ENCODE assay signal across 8 mouse cellular contexts in genomic region chr4:133014088-133014487, GRCm38 (mm10). TPM values are rescaled to one million over a fixed set of nuclear protein-coding genes. Genes with fewer than 3 reads are reported as not detected.
DNase-seq lines count a peak whose midpoint lies in the region; ATAC-seq lines count a peak whose summit lies in the region.

No protein-coding gene starts in this region.

- H3K27ac ChIP-seq in lung, embryonic 16.5 days (ENCODE audit: low read length): peak overlapping the region; percentile 97; the same call in 1 of the 2 replicates
- H3K27ac ChIP-seq in hindbrain, embryonic 14.5 days: no peak overlapping the region
- H3K27ac ChIP-seq in neural tube, embryonic 13.5 days (replicated peaks): peak overlapping the region; percentile 98

- H3K27me3 ChIP-seq in lung, embryonic 16.5 days (ENCODE audit: control insufficient read depth, insufficient read depth, low read depth, low read length): peaks cover 18% of the 10 kb centered on the region; the same call in 1 of the 2 replicates
- H3K27me3 ChIP-seq in hindbrain, embryonic 14.5 days (ENCODE audit: control insufficient read depth, insufficient read depth, low read length): peaks cover 16% of the 10 kb centered on the region
- peaks cover 18% of the 10 kb centered on the region for H3K27me3 ChIP-seq in neural tube, embryonic 13.5 days

- DNase-seq in CD4-positive, CD25-positive, alpha-beta regulatory T cell, adult 2 months (ENCODE audit: low read depth, low spot score): peak; percentile 17
- no peak for DNase-seq in lung, adult 18-20 months
- DNase-seq in hindbrain, embryonic 14.5 days (ENCODE audit: low spot score): no peak
- no peak for DNase-seq in thymus, postnatal 25 days
- no peak for DNase-seq in left cerebral cortex, adult 9 months (ENCODE audit: low spot score in 2 of 2)

- peak overlapping the region; percentile 94 for H3K4me3 ChIP-seq in lung, embryonic 16.5 days (ENCODE audit: low read length)
- peak overlapping the region; percentile 95 for H3K4me3 ChIP-seq in hindbrain, embryonic 14.5 days (replicated peaks; ENCODE audit: low read length)
- H3K4me3 ChIP-seq in neural tube, embryonic 13.5 days: peak overlapping the region; percentile 98

- peak overlapping the region; percentile 91 for H3K4me2 ChIP-seq in lung, embryonic 16.5 days (ENCODE audit: low read depth, low read length)
- peak overlapping the region; percentile 97 for H3K4me2 ChIP-seq in hindbrain, embryonic 14.5 days (replicated peaks)
- H3K4me2 ChIP-seq in neural tube, embryonic 13.5 days: peak overlapping the region; percentile 99

- H3K36me3 ChIP-seq in lung, embryonic 16.5 days (ENCODE audit: control insufficient read depth, insufficient read depth, low read length): 0 out of 2 replicates have a peak, but pooled peaks cover 2% of the 10 kb centered on the region
- H3K36me3 ChIP-seq in hindbrain, embryonic 14.5 days (replicated peaks; ENCODE audit: control insufficient read depth, insufficient read depth): 0 out of 2 replicates have a peak, but pooled peaks cover 3% of the 10 kb centered on the region
- 0 out of 2 replicates have a peak, but pooled peaks cover 2% of the 10 kb centered on the region for H3K36me3 ChIP-seq in neural tube, embryonic 13.5 days

- no peak for ATAC-seq in CD4-positive, CD25-positive, alpha-beta regulatory T cell, adult 4 months
- ATAC-seq in lung, embryonic 16.5 days (ENCODE audit: low read depth): no peak
- no peak for ATAC-seq in hindbrain, embryonic 14.5 days (ENCODE audit: low FRiP score)
- no peak for ATAC-seq in neural tube, embryonic 13.5 days (ENCODE audit: low read depth)

- H3K4me1 ChIP-seq in lung, embryonic 16.5 days (replicated peaks; ENCODE audit: control insufficient read depth, insufficient read depth, low read length): peaks cover 63% of the 10 kb centered on the region
- peaks cover 46% of the 10 kb centered on the region for H3K4me1 ChIP-seq in hindbrain, embryonic 14.5 days (replicated peaks; ENCODE audit: control insufficient read depth, insufficient read depth, low read length)
- H3K4me1 ChIP-seq in neural tube, embryonic 13.5 days (replicated peaks): peaks cover 66% of the 10 kb centered on the region

- H3K9ac ChIP-seq in lung, embryonic 16.5 days (ENCODE audit: low read length): peak overlapping the region; percentile 99
- peak overlapping the region; percentile 99 for H3K9ac ChIP-seq in hindbrain, embryonic 14.5 days
- peak overlapping the region; percentile 100 for H3K9ac ChIP-seq in neural tube, embryonic 13.5 days

- no peaks in the 10 kb centered on the region for H3K9me3 ChIP-seq in lung, embryonic 16.5 days (ENCODE audit: control insufficient read depth, low read length)
- no peaks in the 10 kb centered on the region for H3K9me3 ChIP-seq in hindbrain, embryonic 14.5 days (ENCODE audit: control insufficient read depth, low read length)
- no peaks in the 10 kb centered on the region for H3K9me3 ChIP-seq in neural tube, embryonic 13.5 days

- 27% methylated on average over 5 of the region's 5 CpGs for WGBS in lung, embryonic 16.5 days
- WGBS in hindbrain, embryonic 14.5 days: 14% methylated on average over 5 of the region's 5 CpGs
- WGBS in neural tube, embryonic 13.5 days: 25% methylated on average over 5 of the region's 5 CpGs

RNA-seq across cellular contexts. Expression of gene Ahdc1, which starts 3.0 kb away (rescaled TPM):
- 1 to 10 TPM; 2.6 to 3.7 TPM for polyA plus RNA-seq in CD4-positive, CD25-positive, alpha-beta regulatory T cell, adult 4 months (2017; shearing (Covaris generic))
- polyA plus RNA-seq in lung, embryonic 16.5 days (2015; fragmentation: Nextera tagmentation; extraction: Ambion mirVana): 8.0 and 8.2 TPM in 2 replicates
- polyA plus RNA-seq in hindbrain, embryonic 14.5 days (2014; fragmentation: Nextera tagmentation; extraction: Ambion mirVana): 12.9 and 13.4 TPM in 2 replicates
- polyA plus RNA-seq in neural tube, embryonic 13.5 days (2015; fragmentation: Nextera tagmentation; extraction: Ambion mirVana): 9.4 and 9.9 TPM in 2 replicates

RNA-seq across cellular contexts. Expression of gene Fgr, which starts 40.2 kb away (rescaled TPM):
- 1 to 10 TPM; 3.7 to 8.2 TPM for polyA plus RNA-seq in CD4-positive, CD25-positive, alpha-beta regulatory T cell, adult 4 months (2017; shearing (Covaris generic))
- 0.79 and 1.2 TPM in 2 replicates for polyA plus RNA-seq in lung, embryonic 16.5 days (2015; fragmentation: Nextera tagmentation; extraction: Ambion mirVana)
- polyA plus RNA-seq in hindbrain, embryonic 14.5 days (2014; fragmentation: Nextera tagmentation; extraction: Ambion mirVana): 0.14 and 0.17 TPM in 2 replicates
- not detected in 2 replicates for polyA plus RNA-seq in neural tube, embryonic 13.5 days (2015; fragmentation: Nextera tagmentation; extraction: Ambion mirVana)
